Mouse (Mus musculus) liver, postnatal 0 days (tissue): ENCODE measurements around the gene Lalba.

Experiments used
- CTCF ChIP-seq: sonication (generic); IDR thresholded peaks from 2 replicates; pipeline ENCODE4 v1.5.1; 2016; ENCODE audit warnings: antibody characterized with exemption, low read depth
- EP300 ChIP-seq: IDR thresholded peaks from 2 replicates; pipeline ENCODE4 v1.6.1; 2016; ENCODE audit warnings: antibody characterized with exemption, low read depth, mild to moderate bottlenecking

- no peak for TF ChIP-seq CTCF
- no peak for TF ChIP-seq EP300
These were observed 30.2 kb downstream of the Lalba start, which contains the start of gene Olfr281 for GRCm38 (mm10) chr15:98452288-98452687.
